Mouse (Mus musculus) adipose tissue, adult 10 weeks (tissue): ENCODE measurements around the gene Upf2. TPM values are rescaled to one million over a fixed set of nuclear protein-coding genes. Genes with fewer than 3 reads are reported as not detected.

Source experiments
- polyA plus RNA-seq: library from polyadenylated mRNA; stranded (reverse); fragments of 350-450 nt; fragmentation: Illumina TruSeq; extraction: RNeasy Lipid Tissue Mini Kit (QIAGEN cat#74804); gene quantifications from one replicate; pipeline ENCODE4 v1.2.3, GENCODE M21; 2014; ENCODE audit warnings: low read depth, low replicate concordance

The Upf2 gene
- polyA plus RNA-seq = 23.3 TPM

GRCm38 (mm10) chr2:5950766-5951595, at the start of gene Upf2:
TSS of gene Upf2 (plus strand) at chr2:5951469.

GRCm38 (mm10) chr2:5942416-5943032, 8.7 kb upstream of the Upf2 start, which contains the start of gene Dhtkd1:
TSS of gene Dhtkd1 (minus strand) at chr2:5942792.

Other genes with a start within 250 kb of the Upf2 start
- gene Camk1d, start 237.0 kb upstream of the Upf2 start, polyA plus RNA-seq = 2.5 TPM
- gene Nudt5, start 106.5 kb upstream of the Upf2 start, polyA plus RNA-seq = 33.4 TPM
- 162 TPM for gene Cdc123, start 106.3 kb upstream of the Upf2 start, polyA plus RNA-seq
- gene Gm13199, start 88.5 kb upstream of the Upf2 start, polyA plus RNA-seq = 1.7 TPM
- gene Sec61a2, start 56.0 kb upstream of the Upf2 start, polyA plus RNA-seq = 53.0 TPM
- 11.1 TPM for gene Dhtkd1, start 8.7 kb upstream of the Upf2 start, polyA plus RNA-seq
- gene Proser2, start 178.7 kb downstream of the Upf2 start, polyA plus RNA-seq = 1.8 TPM